Mouse (Mus musculus) kidney, postnatal 10 days (tissue): ENCODE measurements around the gene BC003965.
A peak's percentile ranks its signal among the peaks of the same experiment; 100 is the strongest.
"Not testable (repeated sequence)": the region's sequence is repeated elsewhere in the genome, so short reads cannot be mapped to it uniquely, and the experiment has no call there.

Experiments used
- DNase-seq: peaks from one replicate; pipeline ENCODE4 v3.0.0; 2021; ENCODE audit warnings: mixed read lengths

Gene BC003965

GRCm38 (mm10) chr17:25219492-25220295 is 35.3 kb downstream of the BC003965 start:
- no peak for DNase-seq

- DNase-seq: no peak
Observed at GRCm38 (mm10) chr17:25220746-25221145, 36.4 kb downstream of the BC003965 start.

GRCm38 (mm10) chr17:25221821-25222503 is 37.6 kb downstream of the BC003965 start:
- DNase-seq: peak; percentile 84

DNA sequence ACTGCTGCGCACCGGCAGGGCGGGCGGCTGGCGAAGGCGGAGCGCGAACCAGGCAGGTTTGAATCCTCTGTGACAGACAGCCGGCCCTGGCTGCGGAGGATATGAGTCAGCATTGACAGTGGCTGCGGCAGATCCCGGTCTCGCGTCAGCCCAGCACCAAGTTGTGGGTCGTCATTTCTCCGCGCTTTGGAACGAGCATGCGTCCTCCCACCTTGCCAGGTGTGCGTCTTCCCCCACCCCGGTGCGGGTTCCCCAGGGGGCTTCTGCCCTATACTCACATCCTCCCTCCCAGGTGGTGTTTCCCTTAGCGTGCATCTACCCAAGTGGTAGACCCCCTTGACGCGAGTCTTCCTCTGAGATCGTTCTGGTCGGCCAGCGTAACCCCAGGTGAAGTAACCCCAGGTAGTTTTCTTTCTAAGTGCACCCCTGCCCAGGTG is 38.2 kb downstream of the BC003965 start:
- DNase-seq: not testable (repeated sequence)

GRCm38 (mm10) chr17:25222951-25223601 is 38.7 kb downstream of the BC003965 start:
- DNase-seq: no peak

DNA sequence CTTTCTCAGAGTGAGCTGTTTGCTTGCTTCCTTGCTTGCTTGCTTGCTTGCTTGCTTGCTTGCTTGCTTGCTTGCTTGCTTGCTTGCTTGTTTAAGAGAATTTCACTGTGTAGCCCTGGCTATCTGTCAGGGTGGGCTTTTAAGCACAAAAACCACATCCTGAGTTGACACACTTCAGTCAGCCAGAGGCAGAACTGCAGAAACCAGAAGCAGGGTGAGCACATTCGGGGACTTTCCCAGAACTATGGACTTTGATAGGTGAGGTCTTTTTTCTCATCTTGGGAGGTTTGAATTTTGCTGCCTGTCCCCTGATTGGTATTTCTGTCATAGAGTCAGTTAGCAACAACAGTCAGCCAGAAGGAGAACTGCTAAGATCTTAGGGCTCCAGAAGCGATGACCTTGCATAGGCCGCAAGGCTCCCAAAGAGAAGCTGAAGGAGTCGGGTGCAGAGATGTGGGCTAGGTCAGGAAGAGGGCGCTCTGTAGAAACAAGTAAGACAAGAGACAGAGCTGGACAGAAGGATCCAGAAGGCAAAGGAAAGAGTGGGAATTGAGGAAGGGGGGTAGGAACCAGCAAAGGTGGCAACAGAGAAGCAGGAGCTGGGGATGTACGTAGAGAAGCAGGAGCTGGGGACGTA is 40.4 kb downstream of the BC003965 start:
- no peak for DNase-seq

GRCm38 (mm10) chr17:25225659-25226058 is 41.3 kb downstream of the BC003965 start:
- no peak for DNase-seq

GRCm38 (mm10) chr17:25227991-25228390 is 43.6 kb downstream of the BC003965 start:
- peak; percentile 34 for DNase-seq

- not testable (repeated sequence) for DNase-seq
Observed at GRCm38 (mm10) chr17:25230014-25230655, 45.8 kb downstream of the BC003965 start.

DNA sequence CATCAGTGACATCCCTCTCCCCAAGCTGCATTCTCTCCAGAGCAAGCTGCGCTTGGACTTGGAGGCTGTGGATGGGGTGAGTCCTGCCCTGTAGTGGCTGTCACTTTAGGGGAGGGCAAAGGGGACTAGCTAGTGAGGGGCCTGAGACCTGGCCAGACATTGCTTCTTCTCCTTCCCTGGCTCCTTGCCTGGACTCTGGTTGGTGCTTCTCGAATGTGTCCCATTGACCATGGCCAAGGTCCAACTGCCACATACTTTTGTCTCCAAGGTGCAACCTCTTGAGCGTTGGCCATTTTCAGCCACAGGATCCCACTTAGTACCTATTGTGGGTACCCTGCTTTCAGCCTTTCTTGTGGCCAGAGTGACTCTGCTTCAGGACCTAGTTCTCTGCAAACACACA is 46.3 kb downstream of the BC003965 start:
- DNase-seq: peak; percentile 53

- DNase-seq: not testable (repeated sequence)
Observed at GRCm38 (mm10) chr17:25231621-25232020, 47.3 kb downstream of the BC003965 start.

- DNase-seq: no peak
Observed at GRCm38 (mm10) chr17:25235635-25236034, 51.3 kb downstream of the BC003965 start.
